Mouse (Mus musculus) G1E (cell line): ENCODE results near the gene Pola1. TPM values are rescaled to one million over a fixed set of nuclear protein-coding genes. Genes with fewer than 3 reads are reported as not detected.
"Not testable (repeated sequence)": the region's sequence is repeated elsewhere in the genome, so short reads cannot be mapped to it uniquely, and the experiment has no call there.

ENCODE experiments used
- ATAC-seq: 2 replicates; pipeline ENCODE4 v1.8.0; 2016; ENCODE audit warnings: mild to moderate bottlenecking; ENCODE audit not compliant: insufficient number of reproducible peaks, poor library complexity, low FRiP score, severe bottlenecking; ENCODE audit errors: extremely low read depth
- DNase-seq: peaks from one replicate; pipeline ENCODE4 v3.0.0; 2012; ENCODE audit warnings: low spot score
- H3K27me3 ChIP-seq: 2 replicates; pipeline ENCODE4 v1.6.1; 2012; ENCODE audit warnings: mild to moderate bottlenecking, low read length, inconsistent platforms; ENCODE audit not compliant: insufficient read depth
- H3K36me3 ChIP-seq: replicated peaks from 2 replicates; pipeline ENCODE3; 2012; ENCODE audit warnings: mild to moderate bottlenecking, inconsistent platforms
- H3K4me1 ChIP-seq: 2 replicates; pipeline ENCODE4 v1.6.1; 2012; ENCODE audit warnings: low read depth, low read length, inconsistent platforms, mixed read lengths; ENCODE audit not compliant: insufficient read depth
- H3K4me3 ChIP-seq: 2 replicates; pipeline ENCODE4 v1.5.1; 2012; ENCODE audit warnings: low read depth, mild to moderate bottlenecking, inconsistent platforms, low read length, moderate library complexity, mixed read lengths
- H3K9me3 ChIP-seq: replicated peaks from 2 replicates; pipeline ENCODE4 v1.6.1; 2012; ENCODE audit warnings: inconsistent platforms
- CTCF ChIP-seq: IDR thresholded peaks from 2 replicates; pipeline ENCODE4 v1.5.1; 2012; ENCODE audit warnings: low read depth, low read length, inconsistent platforms, mixed read lengths
- GATA1 ChIP-seq: IDR thresholded peaks from 2 replicates; pipeline ENCODE4 v1.6.1; 2012; ENCODE audit warnings: borderline replicate concordance, low read length, inconsistent platforms, mixed read lengths
- GATA2 ChIP-seq: IDR thresholded peaks from 2 replicates; pipeline ENCODE4 v1.6.1; 2012; ENCODE audit warnings: low read depth, low read length, inconsistent platforms, borderline replicate concordance
- POLR2AphosphoS5 ChIP-seq: IDR thresholded peaks from 2 replicates; pipeline ENCODE4 v1.6.1; 2012; ENCODE audit warnings: low read depth, low read length, inconsistent platforms; ENCODE audit not compliant: insufficient replicate concordance
- TAL1 ChIP-seq: conservative IDR thresholded peaks from 2 replicates; pipeline ENCODE4 v1.6.1; 2012; ENCODE audit warnings: low read depth, low read length, inconsistent platforms, mixed read lengths
- polyA plus RNA-seq: library from polyadenylated mRNA; stranded (reverse); fragments of >175 nt; gene quantifications from 2 replicates; pipeline ENCODE4 v1.2.3, GENCODE M21; 2012
- total RNA-seq, 2 experiments: library from RNA; stranded (forward) in 1 of 2; stranded (reverse) in 1 of 2; fragments of 200-1000 nt in 1 of 2; fragments of >200 nt in 1 of 2; fragmentation: Nextera tagmentation in 1 of 2; gene quantifications; 2 replicates each; pipeline ENCODE4 v1.2.3; 2014 to 2017

Gene Pola1
- total and polyA plus RNA-seq, 3 experiments = 6.2 to 104 (median 100) TPM

DNA sequence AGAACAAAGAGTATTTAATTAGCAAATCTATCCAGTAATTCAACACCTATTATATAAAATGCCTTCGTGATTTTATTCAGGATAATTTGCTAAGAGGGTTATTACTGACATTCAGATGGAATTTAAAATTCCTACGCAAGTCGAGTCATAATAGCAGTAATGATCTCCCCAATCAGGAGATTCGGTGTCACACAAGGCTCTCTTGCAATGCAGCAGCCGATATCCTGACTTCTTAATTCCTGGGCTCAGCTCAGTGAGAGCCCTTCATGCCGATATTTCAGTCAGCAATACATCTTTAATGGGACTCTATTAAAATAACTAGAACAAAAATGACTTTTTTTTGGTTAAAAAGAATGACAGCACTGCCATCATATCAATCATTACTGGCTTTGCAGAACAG lies 134.4 kb downstream of the Pola1 start:
- Histone ChIP-seq H3K4me3 (no peak overlapping the region), H3K9me3 (no peaks in the 10 kb centered on the region), H3K36me3 (no peaks in the 10 kb centered on the region), H3K4me1 (no peaks in the 10 kb centered on the region), H3K27me3 (no peaks in the 10 kb centered on the region)
- ATAC-seq = no peak
- TF ChIP-seq GATA2 = no peak
- no peak for TF ChIP-seq CTCF
- TF ChIP-seq GATA1 = no peak
- no peak for TF ChIP-seq POLR2AphosphoS5
- TF ChIP-seq TAL1 = no peak
- no peak for DNase-seq

DNA sequence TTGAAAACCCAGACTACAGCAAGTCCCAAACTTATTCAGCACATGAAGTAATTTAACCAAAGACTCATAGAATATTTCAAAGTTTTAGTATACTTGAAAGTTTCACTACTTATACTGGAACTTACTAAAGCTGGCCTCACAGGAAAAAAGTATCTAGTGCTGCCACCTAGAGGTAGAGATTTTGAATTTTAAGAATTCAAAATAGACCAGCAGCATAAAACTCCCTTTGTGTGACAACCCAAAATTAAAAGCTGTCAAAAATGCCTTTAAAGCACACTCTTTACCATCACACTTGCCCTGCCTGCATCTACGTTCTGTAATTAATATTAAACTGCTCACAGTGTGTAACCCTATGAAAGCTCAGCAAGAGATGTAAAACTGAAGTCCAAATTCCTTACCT lies 166.2 kb downstream of the Pola1 start:
- TF ChIP-seq CTCF (no peak), TAL1 (no peak), GATA1 (no peak), GATA2 (no peak), POLR2AphosphoS5 (no peak)
- H3K36me3 ChIP-seq = peaks cover 14% of the 10 kb centered on the region
- DNase-seq (no peak), ATAC-seq (no peak)
- H3K27me3 ChIP-seq = no peaks in the 10 kb centered on the region
- H3K4me3 ChIP-seq = no peak overlapping the region
- no peaks in the 10 kb centered on the region for H3K4me1 ChIP-seq
- no peaks in the 10 kb centered on the region for H3K9me3 ChIP-seq

DNA sequence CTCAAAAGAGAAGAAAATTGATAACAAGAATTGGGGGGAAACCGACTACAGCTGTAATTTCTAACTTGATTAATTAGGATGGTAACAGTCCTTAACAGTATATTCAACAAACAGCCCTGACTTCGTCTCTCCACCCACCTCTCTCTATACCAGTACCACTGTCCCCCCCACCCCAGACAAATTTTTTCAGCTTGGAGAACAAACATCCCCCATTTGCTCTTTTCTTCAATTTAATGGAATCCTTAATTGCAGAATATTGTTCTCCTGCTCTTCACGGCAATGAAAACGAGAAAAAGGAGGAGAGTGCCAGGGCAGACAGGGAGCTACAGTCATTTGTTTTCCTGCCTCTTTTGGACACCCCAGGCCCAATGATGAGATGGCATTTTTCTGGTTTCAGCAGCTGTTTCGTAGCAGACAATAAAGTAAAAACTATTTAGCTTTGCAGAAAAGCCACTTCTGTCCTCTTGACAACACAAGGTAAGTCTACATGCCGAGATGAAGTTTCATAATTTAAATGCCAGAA lies 202.2 kb downstream of the Pola1 start:
- no peak for ATAC-seq
- Histone ChIP-seq H3K9me3 (no peaks in the 10 kb centered on the region), H3K4me3 (no peak overlapping the region), H3K4me1 (no peaks in the 10 kb centered on the region), H3K36me3 (peaks cover 7% of the 10 kb centered on the region), H3K27me3 (no peaks in the 10 kb centered on the region)
- no peak for DNase-seq
- TF ChIP-seq GATA1 (no peak), POLR2AphosphoS5 (no peak), TAL1 (no peak), CTCF (no peak), GATA2 (no peak)

DNA sequence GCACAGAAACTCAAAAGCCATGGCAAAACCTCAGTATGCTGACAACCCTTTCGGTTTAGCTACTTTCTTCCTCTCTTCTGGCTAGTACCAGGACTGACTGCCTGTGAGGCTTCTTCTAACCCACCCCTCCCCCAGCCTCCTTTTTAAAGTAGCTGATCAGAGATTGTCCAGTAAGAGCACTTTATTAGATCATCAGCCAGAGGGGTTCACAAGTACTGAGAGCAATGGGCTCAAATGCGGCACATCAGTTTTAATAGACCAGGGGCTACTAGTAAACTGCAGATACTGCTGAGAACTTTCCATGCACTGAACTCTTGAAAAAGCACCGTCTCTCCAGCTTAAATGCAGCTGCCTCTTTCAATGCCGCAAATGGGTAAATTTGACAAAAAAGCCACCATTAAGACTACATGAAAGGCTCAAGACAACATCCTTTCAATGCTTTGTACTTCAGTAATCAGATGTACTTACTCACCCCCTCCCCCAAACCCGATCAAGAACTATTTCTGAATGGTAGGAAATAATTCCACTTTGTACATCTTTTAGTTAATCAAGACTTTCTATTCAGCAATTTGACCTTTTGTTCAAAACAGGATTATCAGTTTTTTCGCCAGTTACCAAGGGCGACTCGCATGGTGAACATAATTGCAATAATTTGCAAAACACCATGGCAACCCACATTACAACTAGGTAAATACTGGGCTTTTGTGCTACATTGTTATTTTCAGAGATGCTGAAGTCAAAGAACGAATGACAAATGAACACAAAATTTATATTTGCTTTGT lies 202.8 kb downstream of the Pola1 start:
- DNase-seq (no peak), ATAC-seq (no peak)
- no peaks in the 10 kb centered on the region for H3K4me1 ChIP-seq
- no peak overlapping the region for H3K4me3 ChIP-seq
- H3K9me3 ChIP-seq = no peaks in the 10 kb centered on the region
- peaks cover 9% of the 10 kb centered on the region for H3K36me3 ChIP-seq
- no peaks in the 10 kb centered on the region for H3K27me3 ChIP-seq
- no peak for TF ChIP-seq TAL1
- TF ChIP-seq POLR2AphosphoS5 = no peak
- no peak for TF ChIP-seq CTCF
- TF ChIP-seq GATA1 = no peak
- TF ChIP-seq GATA2 = no peak

DNA sequence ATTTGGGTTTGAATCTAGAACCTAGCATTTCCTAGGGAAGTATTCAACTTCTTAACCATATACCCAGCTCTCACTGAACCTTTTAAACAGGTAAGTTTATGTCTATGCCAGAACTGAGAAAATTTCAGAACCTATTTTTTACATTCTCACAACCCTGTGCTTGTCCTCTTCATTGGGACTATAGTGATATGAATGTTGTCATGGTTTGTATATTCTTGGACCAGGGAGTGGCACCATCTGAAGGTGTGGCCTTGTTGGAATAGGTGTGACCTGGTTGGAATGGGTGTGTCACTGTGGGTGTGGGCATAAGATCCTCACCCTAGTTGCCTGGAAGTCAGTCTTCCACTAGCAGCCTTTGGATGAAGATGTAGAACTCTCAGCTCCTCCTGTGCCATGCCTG lies 231.1 kb downstream of the Pola1 start:
- Histone ChIP-seq H3K36me3 (peaks cover 13% of the 10 kb centered on the region), H3K4me1 (peaks cover 26% of the 10 kb centered on the region)
- H3K9me3 ChIP-seq, H3K4me3 ChIP-seq, H3K27me3 ChIP-seq, DNase-seq, ATAC-seq: not testable (repeated sequence)

DNA sequence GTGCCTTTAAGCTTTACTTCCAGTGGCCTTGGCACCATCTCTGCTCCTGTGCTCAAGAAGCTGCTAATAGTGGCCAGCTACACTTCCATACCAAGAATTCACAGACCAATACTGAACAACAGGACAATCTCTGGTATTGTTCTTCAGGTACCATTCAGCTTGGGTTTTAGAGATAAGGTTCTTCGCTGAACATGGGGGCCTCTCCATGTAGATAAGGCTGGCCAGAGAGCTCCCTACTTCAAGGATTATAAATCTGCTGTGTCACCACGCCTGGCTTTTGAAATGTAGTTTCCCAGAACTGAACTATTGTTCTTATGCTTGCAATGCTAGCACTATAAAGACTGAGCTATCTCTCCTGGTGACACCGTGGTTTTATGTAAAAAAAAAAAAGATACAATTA lies 234.9 kb downstream of the Pola1 start:
- no peak overlapping the region; the same call in 1 of the 2 replicates for H3K4me3 ChIP-seq
- H3K27me3 ChIP-seq = no peaks in the 10 kb centered on the region
- H3K9me3 ChIP-seq = no peaks in the 10 kb centered on the region
- peaks cover 28% of the 10 kb centered on the region for H3K4me1 ChIP-seq
- peaks cover 20% of the 10 kb centered on the region for H3K36me3 ChIP-seq
- peak; percentile 5 for DNase-seq
- TF ChIP-seq GATA1 (no peak), POLR2AphosphoS5 (no peak), TAL1 (peak; percentile 68), GATA2 (no peak), CTCF (no peak)
- ATAC-seq = peak; percentile 98
